Mouse (Mus musculus) spleen, adult 2 months (tissue): ENCODE data around the gene Rab3b. TPM values are rescaled to one million over a fixed set of nuclear protein-coding genes. Genes with fewer than 3 reads are reported as not detected.

Source experiments
- DNase-seq, 2 experiments: peaks; one replicate each; pipeline versions ENCODE4 v3.0.0 to v3.0.0-alpha.2; 2012 to 2021; ENCODE audit warnings: low spot score in 2 of 2, low read depth in 1 of 2
- H3K27ac ChIP-seq: fragments of 200-500 bp; 2 replicates; pipeline ENCODE4 v1.5.1; 2012; ENCODE audit warnings: low read length, inconsistent platforms; ENCODE audit not compliant: insufficient read depth
- H3K27me3 ChIP-seq: fragments of 200-500 bp; 2 replicates; pipeline ENCODE4 v1.6.1; 2012; ENCODE audit warnings: mild to moderate bottlenecking, moderate library complexity, low read length, inconsistent platforms; ENCODE audit not compliant: control insufficient read depth, insufficient read depth
- H3K36me3 ChIP-seq: fragments of 200-500 bp; 2 replicates; pipeline ENCODE4 v1.6.1; 2012; ENCODE audit warnings: mild to moderate bottlenecking, low read length, inconsistent platforms; ENCODE audit not compliant: control insufficient read depth, insufficient read depth
- H3K4me1 ChIP-seq: fragments of 200-500 bp; 2 replicates; pipeline ENCODE4 v1.6.1; 2011; ENCODE audit warnings: inconsistent platforms; ENCODE audit not compliant: control insufficient read depth, insufficient read depth, insufficient read length
- H3K4me3 ChIP-seq: fragments of 200-500 bp; 2 replicates; pipeline ENCODE4 v1.5.1; 2011; ENCODE audit warnings: mild to moderate bottlenecking, inconsistent platforms; ENCODE audit not compliant: insufficient read depth, insufficient read length; ENCODE audit errors: extremely low read depth
- CTCF ChIP-seq: fragments of 200-500 bp; IDR thresholded peaks from 2 replicates; pipeline ENCODE4 v1.5.1; 2011; ENCODE audit warnings: mild to moderate bottlenecking, inconsistent platforms; ENCODE audit not compliant: insufficient read depth, insufficient read length, insufficient replicate concordance; ENCODE audit errors: extremely low read depth
- POLR2A ChIP-seq: fragments of 200-500 bp; IDR thresholded peaks from 2 replicates; pipeline ENCODE4 v1.6.1; 2011; ENCODE audit warnings: low read depth, low read length, inconsistent platforms
- WGBS: fragments of 180-500 bp; shearing (Covaris S2); methylation state at CpG from one replicate; pipeline ENCODE4 v1.1.7; 2018; 5-methylcytosine and 5-hydroxymethylcytosine counted together
- polyA plus RNA-seq: library from polyadenylated mRNA; depleted of rRNA; stranded (reverse); fragments of >200 nt; gene quantifications from 2 replicates; pipeline ENCODE4 v1.2.3, GENCODE M21; 2012

Gene Rab3b
- polyA plus RNA-seq, 1 experiment: 0.81 TPM

DNA sequence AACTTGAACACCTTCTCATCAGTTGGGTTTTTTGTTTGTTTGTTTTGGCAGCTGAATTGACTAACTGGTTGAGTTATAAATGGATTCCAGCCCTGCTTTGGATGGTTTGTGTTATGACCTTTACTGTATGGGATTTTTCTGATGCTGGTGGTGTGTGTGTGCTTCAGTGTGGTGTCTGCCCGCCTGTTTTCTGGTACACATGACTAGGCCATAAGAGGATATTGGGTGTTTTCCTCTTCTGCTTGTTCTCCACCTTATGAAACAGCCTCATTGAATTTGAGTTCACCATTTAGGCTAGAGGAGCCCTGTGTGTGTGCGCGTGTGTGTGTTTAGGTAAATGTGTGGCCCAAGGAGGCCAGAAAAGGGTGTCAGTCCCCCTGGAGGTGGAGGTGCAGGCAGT is 43.4 kb upstream of the Rab3b start:
- DNase-seq: no peak
- Histone ChIP-seq H3K36me3 (no peaks in the 10 kb centered on the region), H3K27me3 (no peaks in the 10 kb centered on the region), H3K27ac (no peak overlapping the region), H3K4me1 (peaks cover 5% of the 10 kb centered on the region; the same call in 1 of the 2 replicates), H3K4me3 (no peak overlapping the region)
- 81% methylated on average over 3 of the region's 3 CpGs for WGBS
- TF ChIP-seq CTCF (no peak), POLR2A (no peak)

DNA sequence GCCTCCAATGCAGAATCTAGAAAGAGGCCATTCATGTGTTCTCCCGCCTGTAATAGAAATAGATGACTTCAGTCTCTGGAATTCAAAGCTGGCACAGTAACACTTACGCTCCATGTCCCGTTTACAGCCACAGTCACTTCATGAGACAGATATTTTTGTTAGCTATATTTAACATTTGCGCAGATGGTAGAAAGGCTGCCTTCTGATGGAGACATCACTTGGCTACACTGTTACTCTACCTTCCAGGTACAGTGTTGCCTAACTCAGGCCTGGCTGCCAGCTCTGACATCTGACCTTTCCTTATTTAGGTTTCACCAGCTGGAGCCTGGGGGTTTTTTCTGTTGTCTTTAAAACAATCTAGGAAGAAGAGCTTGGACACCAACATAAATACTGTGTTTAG is 40.8 kb upstream of the Rab3b start:
- DNase-seq: no peak
- 92% methylated on average over 4 of the region's 4 CpGs for WGBS
- TF ChIP-seq POLR2A (no peak), CTCF (no peak)

DNA sequence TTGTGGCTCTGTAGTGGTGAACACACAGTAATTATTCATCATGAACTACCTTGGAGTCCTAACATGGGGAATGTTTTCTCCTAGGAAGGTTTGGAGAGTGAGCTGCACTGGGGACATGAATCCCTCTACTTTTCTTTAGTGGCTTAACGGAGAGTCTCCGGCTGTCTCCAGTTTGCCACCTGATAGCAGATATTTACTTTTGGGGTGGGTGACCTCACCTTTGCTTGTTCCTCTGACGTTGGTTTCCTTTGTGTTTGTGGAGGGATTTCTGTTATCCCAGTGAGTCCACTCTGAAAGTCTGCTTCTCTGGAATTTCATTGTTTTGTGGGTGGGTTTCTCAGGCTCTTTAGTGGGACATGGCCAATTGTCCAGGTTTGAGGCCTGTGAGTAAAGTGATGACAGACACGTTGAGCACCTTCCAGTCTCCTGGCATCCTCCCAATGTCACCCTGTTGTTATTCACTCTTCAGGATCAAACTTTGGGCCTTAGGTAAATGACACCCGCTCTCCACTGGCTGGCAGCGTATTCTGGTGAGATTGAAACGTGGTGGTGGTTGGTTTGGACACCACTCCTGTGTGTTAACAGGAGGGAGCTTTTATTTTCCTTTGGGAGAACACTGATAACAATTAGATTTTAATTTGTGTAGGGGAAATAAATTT is 36.8 kb upstream of the Rab3b start:
- no peaks in the 10 kb centered on the region for H3K36me3 ChIP-seq
- no peak for DNase-seq
- H3K27me3 ChIP-seq: no peaks in the 10 kb centered on the region
- no peak overlapping the region for H3K4me3 ChIP-seq
- WGBS: 92% methylated on average over 7 of the region's 7 CpGs
- H3K27ac ChIP-seq: no peak overlapping the region
- no peaks in the 10 kb centered on the region for H3K4me1 ChIP-seq
- no peak for TF ChIP-seq CTCF
- no peak for TF ChIP-seq POLR2A

More for the DNA sequence above, 40.8 kb upstream of the Rab3b start:
- Histone ChIP-seq H3K4me3 (no peak overlapping the region), H3K4me1 (peaks cover 5% of the 10 kb centered on the region; the same call in 1 of the 2 replicates), H3K27me3 (no peaks in the 10 kb centered on the region), H3K27ac (no peak overlapping the region), H3K36me3 (no peaks in the 10 kb centered on the region)

DNA sequence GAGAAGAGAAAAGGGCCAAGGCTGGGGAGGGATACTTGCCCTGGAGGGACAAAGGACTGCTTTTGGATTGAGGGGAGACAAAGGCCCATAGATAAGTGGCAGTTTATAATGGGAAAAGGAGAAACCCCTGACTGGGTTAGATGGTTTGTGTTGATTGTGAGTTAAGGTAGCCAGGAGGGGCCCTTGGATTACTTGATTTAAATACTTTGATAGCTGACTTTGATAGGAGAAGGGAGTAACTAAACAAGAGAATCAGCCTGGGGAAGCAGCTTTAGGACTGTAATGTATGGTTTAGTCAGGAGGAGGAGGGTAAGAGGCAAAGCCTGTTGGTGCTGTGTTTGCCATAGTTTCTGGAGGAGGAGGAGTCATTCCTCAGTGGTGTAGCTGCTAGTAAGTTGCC is 35.5 kb upstream of the Rab3b start:
- no peaks in the 10 kb centered on the region for H3K36me3 ChIP-seq

DNA sequence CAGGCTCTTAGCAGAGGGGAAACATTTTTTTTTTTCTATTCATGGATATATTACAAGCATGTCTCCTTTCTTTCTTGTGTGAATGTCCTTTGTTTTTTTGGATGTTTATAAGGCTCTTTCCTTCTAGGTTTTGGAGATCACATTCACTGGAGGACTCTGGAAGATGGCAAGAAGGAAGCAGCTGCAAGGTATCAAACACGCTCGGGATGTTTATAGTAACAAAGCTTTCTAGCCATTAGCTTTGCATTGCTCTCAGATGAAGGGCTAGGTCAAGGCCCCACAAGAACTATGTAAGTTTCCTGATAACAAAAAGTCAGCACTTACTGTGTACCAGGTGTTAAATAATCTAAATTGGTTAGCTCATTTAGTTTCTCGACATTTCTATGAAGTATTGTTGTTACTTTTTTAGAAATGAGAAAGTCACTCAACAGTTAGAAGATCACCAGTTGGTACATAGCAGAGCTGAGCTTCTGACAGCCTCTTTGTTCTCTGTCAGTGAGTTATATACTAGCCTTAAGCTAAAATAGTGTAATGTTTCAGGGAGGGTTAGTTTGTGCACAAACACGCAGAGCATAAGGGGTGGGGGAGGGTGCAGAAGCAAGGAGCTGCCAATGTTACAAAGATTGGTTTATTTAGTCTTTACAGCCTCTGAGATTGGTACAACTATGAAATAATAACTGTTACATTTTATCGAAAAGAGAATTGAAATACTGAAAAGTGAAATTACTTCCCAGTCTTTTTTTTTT is 32.9 kb upstream of the Rab3b start:
- Histone ChIP-seq H3K36me3 (no peaks in the 10 kb centered on the region), H3K4me3 (no peak overlapping the region), H3K4me1 (peaks cover 9% of the 10 kb centered on the region), H3K27ac (no peak overlapping the region), H3K27me3 (no peaks in the 10 kb centered on the region)
- TF ChIP-seq POLR2A (no peak), CTCF (no peak)
- WGBS: 87% methylated on average over 5 of the region's 5 CpGs
- no peak for DNase-seq

More for the DNA sequence above, 35.5 kb upstream of the Rab3b start:
- no peak for TF ChIP-seq CTCF
- TF ChIP-seq POLR2A: no peak
- no peaks in the 10 kb centered on the region for H3K27me3 ChIP-seq
- H3K4me3 ChIP-seq: no peak overlapping the region
- no peak for DNase-seq
- H3K27ac ChIP-seq: no peak overlapping the region
- H3K4me1 ChIP-seq: peaks cover 3% of the 10 kb centered on the region; the same call in 1 of the 2 replicates

DNA sequence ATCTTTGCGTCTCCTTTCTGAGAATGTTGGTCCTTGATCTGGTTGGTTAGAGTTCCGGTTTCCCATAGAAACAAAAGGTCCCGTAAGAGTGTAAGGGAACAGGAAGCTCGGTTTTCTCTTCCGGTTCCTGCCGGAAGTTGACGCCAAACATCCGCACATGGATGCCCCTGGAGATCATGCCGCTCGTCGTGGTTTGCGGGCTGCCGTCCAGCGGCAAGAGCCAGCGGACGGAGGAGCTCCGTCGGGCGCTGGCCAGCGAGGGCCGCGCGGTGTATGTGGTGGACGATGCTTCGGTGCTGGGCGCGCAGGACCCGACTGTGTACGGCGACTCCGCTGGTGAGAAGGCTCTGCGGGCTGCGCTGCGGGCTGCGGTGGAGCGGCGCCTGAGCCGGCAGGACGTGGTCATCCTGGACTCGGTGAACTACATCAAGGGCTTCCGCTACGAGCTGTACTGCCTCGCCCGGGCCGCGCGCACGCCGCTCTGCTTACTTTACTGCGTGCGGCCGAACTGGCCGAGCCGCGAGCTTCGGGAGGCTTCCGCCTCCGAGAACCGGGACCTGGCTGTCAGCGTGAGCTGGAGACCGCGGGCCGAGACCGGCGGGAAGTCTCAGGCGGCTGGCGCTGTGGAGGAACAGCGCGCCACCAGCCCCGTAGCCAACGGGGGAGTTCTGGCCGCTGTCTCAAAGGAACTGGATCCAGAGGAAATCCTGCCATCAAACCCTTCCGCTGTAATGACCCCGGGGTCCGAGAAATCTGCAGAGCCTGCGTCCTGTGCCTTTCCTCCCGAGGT is 31.0 kb upstream of the Rab3b start, which contains the start of gene Kti12:
TSS of gene Kti12 (plus strand) at position 71 of the 790 bp plus-strand sequence.
- Histone ChIP-seq H3K27ac (peak within 1 kb of the TSS; percentile 94), H3K27me3 (no peaks in the 10 kb centered on the region), H3K4me1 (peaks cover 9% of the 10 kb centered on the region), H3K4me3 (peak within 1 kb of the TSS; percentile 100), H3K36me3 (no peaks in the 10 kb centered on the region)
- under 1% methylated on average over 77 of the region's 77 CpGs for WGBS
- DNase-seq: peak; percentile 63
- TF ChIP-seq CTCF (no peak), POLR2A (peak; percentile 59)
